Mouse (Mus musculus): ENCODE measurements around the gene Usp43. TPM values are rescaled to one million over a fixed set of nuclear protein-coding genes. Genes with fewer than 3 reads are reported as not detected.

Gene Usp43
- polyA plus RNA-seq, 1 experiment: 1.5 TPM

GRCm38 (mm10) chr11:67811535-67811934 is 110.4 kb downstream of the Usp43 start:
- Histone ChIP-seq H3K27me3 (ENCODE audit: control insufficient read depth, insufficient read depth, low read length) (no peaks in the 10 kb centered on the region), H3K4me3 (ENCODE audit: control insufficient read depth, low read depth, low read length) (no peak overlapping the region), H3K27ac (ENCODE audit: control insufficient read depth, insufficient read depth, low read depth, low read length) (no peak overlapping the region), H3K36me3 (ENCODE audit: control insufficient read depth, insufficient read depth, low read length) (no peaks in the 10 kb centered on the region), H3K4me1 (ENCODE audit: control insufficient read depth, insufficient read depth, low read length) (no peaks in the 10 kb centered on the region)
- no peak for TF ChIP-seq CTCF (IDR thresholded peaks at IDR 0.05; ENCODE audit: control insufficient read depth, insufficient read depth, insufficient replicate concordance, low read depth, low read length)
- no peak for TF ChIP-seq POLR2A (IDR thresholded peaks at IDR 0.05; ENCODE audit: control insufficient read depth, low read depth, low read length)

DNA sequence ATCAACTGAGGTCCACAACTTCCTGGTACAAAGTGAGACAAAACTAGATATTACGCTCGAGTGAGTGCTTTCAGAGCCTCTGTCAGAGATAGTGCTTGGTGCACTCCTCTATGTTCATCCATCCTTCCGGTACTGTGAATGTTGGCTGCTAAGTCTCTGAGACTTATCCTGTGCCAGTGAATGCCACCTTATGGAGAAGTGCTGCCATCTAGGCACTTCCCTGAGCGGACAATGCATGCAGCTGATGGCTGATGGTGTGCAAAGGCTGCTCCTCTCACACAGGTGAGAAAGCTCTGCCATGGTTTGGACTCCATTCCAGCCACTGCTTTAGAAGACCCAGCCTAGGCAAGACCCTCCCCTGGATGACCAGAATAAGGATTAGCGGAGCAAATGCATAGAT is 113.9 kb downstream of the Usp43 start:
- no peaks in the 10 kb centered on the region for H3K36me3 ChIP-seq (ENCODE audit: control insufficient read depth, insufficient read depth, low read length)
- no peaks in the 10 kb centered on the region for H3K27me3 ChIP-seq (ENCODE audit: control insufficient read depth, insufficient read depth, low read length)
- H3K27ac ChIP-seq (ENCODE audit: control insufficient read depth, insufficient read depth, low read depth, low read length): no peak overlapping the region
- no peak overlapping the region for H3K4me3 ChIP-seq (ENCODE audit: control insufficient read depth, low read depth, low read length)
- H3K4me1 ChIP-seq (ENCODE audit: control insufficient read depth, insufficient read depth, low read length): no peaks in the 10 kb centered on the region
- TF ChIP-seq POLR2A (IDR thresholded peaks at IDR 0.05; ENCODE audit: control insufficient read depth, low read depth, low read length): no peak
- no peak for TF ChIP-seq CTCF (IDR thresholded peaks at IDR 0.05; ENCODE audit: control insufficient read depth, insufficient read depth, insufficient replicate concordance, low read depth, low read length)

DNA sequence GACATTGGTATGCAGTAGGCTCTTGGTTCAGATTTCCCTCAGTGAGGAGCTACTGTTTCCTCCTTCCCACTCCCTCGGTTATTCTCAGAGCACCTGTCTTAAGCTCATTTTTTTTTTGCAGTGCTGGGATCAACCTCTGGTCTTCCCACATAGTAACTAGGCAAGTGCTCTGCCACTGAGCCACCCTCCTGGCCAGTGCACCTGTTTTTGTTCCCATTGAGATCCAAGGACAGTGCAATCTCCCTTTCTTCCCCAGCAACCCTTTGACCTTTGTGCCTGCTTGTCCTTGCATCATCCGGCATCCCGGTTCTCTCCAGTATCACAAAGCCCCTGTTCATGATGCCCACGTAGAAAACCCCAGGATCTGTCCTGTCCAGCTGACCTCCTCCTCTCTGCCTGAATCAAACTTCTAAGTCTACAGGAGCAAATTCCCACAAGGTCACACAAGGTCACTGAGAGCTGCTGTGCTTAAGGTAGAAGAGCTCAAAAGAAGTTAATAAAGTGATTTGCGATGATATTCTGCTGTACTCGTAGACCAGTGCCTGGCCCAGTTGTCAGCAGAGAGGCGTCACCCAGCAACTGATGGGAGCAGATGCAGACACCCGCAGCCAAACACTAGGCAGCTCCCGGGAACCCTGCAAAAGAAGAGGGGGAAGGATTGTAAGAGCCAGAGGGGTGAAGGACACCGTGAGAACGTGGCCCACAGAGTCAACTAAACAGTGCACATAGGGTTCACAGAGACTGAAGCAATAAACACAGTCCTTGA is 114.9 kb downstream of the Usp43 start:
- TF ChIP-seq POLR2A (IDR thresholded peaks at IDR 0.05; ENCODE audit: control insufficient read depth, low read depth, low read length) (no peak), CTCF (IDR thresholded peaks at IDR 0.05; ENCODE audit: control insufficient read depth, insufficient read depth, insufficient replicate concordance, low read depth, low read length) (no peak)
- no peaks in the 10 kb centered on the region for H3K4me1 ChIP-seq (ENCODE audit: control insufficient read depth, insufficient read depth, low read length)
- H3K36me3 ChIP-seq (ENCODE audit: control insufficient read depth, insufficient read depth, low read length): no peaks in the 10 kb centered on the region
- no peak overlapping the region for H3K27ac ChIP-seq (ENCODE audit: control insufficient read depth, insufficient read depth, low read depth, low read length)
- no peaks in the 10 kb centered on the region for H3K27me3 ChIP-seq (ENCODE audit: control insufficient read depth, insufficient read depth, low read length)
- no peak overlapping the region for H3K4me3 ChIP-seq (ENCODE audit: control insufficient read depth, low read depth, low read length)

DNA sequence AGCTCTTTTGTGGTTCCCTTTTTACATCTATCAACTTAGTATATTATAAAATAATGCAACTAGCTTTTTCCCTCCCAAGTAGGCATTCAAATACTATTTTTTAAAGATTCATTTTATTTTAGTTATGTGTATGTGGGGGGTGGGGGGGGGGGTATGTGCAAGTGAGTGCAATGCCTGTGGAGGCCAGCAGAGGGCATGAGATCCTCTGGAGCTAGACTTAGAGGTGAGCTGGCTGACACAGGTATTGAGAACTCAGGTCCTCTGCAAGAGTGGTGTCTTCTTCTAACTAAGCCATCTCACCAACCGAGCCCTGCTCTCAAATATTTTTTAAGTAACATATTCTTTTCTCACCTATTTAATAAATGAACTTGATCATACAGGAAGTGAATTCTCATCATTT is 116.4 kb downstream of the Usp43 start:
- no peaks in the 10 kb centered on the region for H3K27me3 ChIP-seq (ENCODE audit: control insufficient read depth, insufficient read depth, low read length)
- H3K4me1 ChIP-seq (ENCODE audit: control insufficient read depth, insufficient read depth, low read length): no peaks in the 10 kb centered on the region
- TF ChIP-seq POLR2A (IDR thresholded peaks at IDR 0.05; ENCODE audit: control insufficient read depth, low read depth, low read length) (no peak), CTCF (IDR thresholded peaks at IDR 0.05; ENCODE audit: control insufficient read depth, insufficient read depth, insufficient replicate concordance, low read depth, low read length) (peak; percentile 57; the same call in 1 of the 2 replicates)
- no peak overlapping the region for H3K4me3 ChIP-seq (ENCODE audit: control insufficient read depth, low read depth, low read length)
- H3K36me3 ChIP-seq (ENCODE audit: control insufficient read depth, insufficient read depth, low read length): no peaks in the 10 kb centered on the region
- no peak overlapping the region for H3K27ac ChIP-seq (ENCODE audit: control insufficient read depth, insufficient read depth, low read depth, low read length)

Other genes with a start within 250 kb of the Usp43 start
- gene Rcvrn, start 226.8 kb downstream of the Usp43 start, polyA plus RNA-seq (2012; rRNA removed): not detected in 2 replicates
- 0.16 and 0.73 TPM in 2 replicates for gene Glp2r, start 151.0 kb downstream of the Usp43 start, polyA plus RNA-seq (2012; rRNA removed)
- gene Gsg1l2, start 147.5 kb downstream of the Usp43 start, polyA plus RNA-seq (2012; rRNA removed): not detected in 2 replicates
- not detected in 2 replicates for gene Dhrs7c, start 124.0 kb downstream of the Usp43 start, polyA plus RNA-seq (2012; rRNA removed)
- gene Cfap52, start 43.5 kb upstream of the Usp43 start, polyA plus RNA-seq (2012; rRNA removed): 76.9 and 86.1 TPM in 2 replicates
- gene Stx8, start 44.0 kb upstream of the Usp43 start, polyA plus RNA-seq (2012; rRNA removed): 12.9 and 19.6 TPM in 2 replicates